Mouse (Mus musculus) liver, adult 2 months (tissue): ENCODE measurements around the gene Plcl2. TPM values are rescaled to one million over a fixed set of nuclear protein-coding genes. Genes with fewer than 3 reads are reported as not detected.

Experiments used
- DNase-seq: peaks from one replicate; pipeline ENCODE4 v3.0.0-alpha.2; 2011; ENCODE audit warnings: low read depth, low spot score; ENCODE audit errors: extremely low read depth
- H3K27ac ChIP-seq: fragments of 200-500 bp; replicated peaks from 2 replicates; pipeline ENCODE4 v1.5.1; 2012; ENCODE audit warnings: low read depth, mild to moderate bottlenecking, control low read depth, inconsistent platforms, low read length; ENCODE audit not compliant: insufficient read depth
- H3K27me3 ChIP-seq: fragments of 200-500 bp; 2 replicates; pipeline ENCODE4 v1.6.1; 2012; ENCODE audit warnings: mild to moderate bottlenecking, moderate library complexity, low read length, inconsistent platforms; ENCODE audit not compliant: control insufficient read depth, insufficient read depth
- H3K36me3 ChIP-seq: fragments of 200-500 bp; 2 replicates; pipeline ENCODE4 v1.6.1; 2012; ENCODE audit warnings: low read length, inconsistent platforms; ENCODE audit not compliant: control insufficient read depth, insufficient read depth
- H3K4me1 ChIP-seq: fragments of 200-500 bp; 2 replicates; pipeline ENCODE4 v1.6.1; 2011; ENCODE audit warnings: low read length; ENCODE audit not compliant: control insufficient read depth, insufficient read depth
- H3K4me3 ChIP-seq: fragments of 200-500 bp; 2 replicates; pipeline ENCODE4 v1.5.1; 2011; ENCODE audit warnings: low read depth, mild to moderate bottlenecking, control low read depth, low read length, moderate library complexity; ENCODE audit not compliant: insufficient read depth
- H3K79me2 ChIP-seq: fragments of 200-500 bp; 2 replicates; pipeline ENCODE4 v1.6.1; 2012; ENCODE audit warnings: inconsistent platforms, mild to moderate bottlenecking, low read length, moderate library complexity; ENCODE audit not compliant: control insufficient read depth, insufficient read depth
- H3K9ac ChIP-seq: fragments of 200-500 bp; 2 replicates; pipeline ENCODE4 v1.6.1; 2012; ENCODE audit warnings: low read depth, mild to moderate bottlenecking, control low read depth, inconsistent platforms, low read length
- CTCF ChIP-seq: fragments of 200-500 bp; IDR thresholded peaks from 2 replicates; pipeline ENCODE4 v1.5.1; 2011; ENCODE audit warnings: low read depth, low read length, control low read depth
- POLR2A ChIP-seq: fragments of 200-500 bp; IDR thresholded peaks from 2 replicates; pipeline ENCODE4 v1.6.1; 2011; ENCODE audit warnings: low read length, control low read depth; ENCODE audit not compliant: insufficient read depth; ENCODE audit errors: extremely low read depth
- WGBS: fragments of 180-500 bp; shearing (Covaris S2); methylation state at CpG from one replicate; pipeline ENCODE4 v1.1.7; 2018; 5-methylcytosine and 5-hydroxymethylcytosine counted together
- polyA plus RNA-seq: library from polyadenylated mRNA; depleted of rRNA; stranded (reverse); fragments of >200 nt; gene quantifications from 2 replicates; pipeline ENCODE4 v1.2.3, GENCODE M21; 2012
- total RNA-seq: library from RNA; depleted of rRNA; stranded (reverse); fragments of >200 nt; gene quantifications from 2 replicates; pipeline ENCODE4 v1.2.3, GENCODE M21; 2014

Plcl2 gene
- total and polyA plus RNA-seq, 2 experiments: 4.2 to 12.4 TPM

- H3K27ac ChIP-seq: no peak overlapping the region
- no peaks in the 10 kb centered on the region for H3K36me3 ChIP-seq
- H3K4me1 ChIP-seq: 0 out of 2 replicates have a peak, but pooled peaks cover 1% of the 10 kb centered on the region
- H3K79me2 ChIP-seq: no peaks in the 10 kb centered on the region
- WGBS: 76% methylated on average over 14 of the region's 14 CpGs
- TF ChIP-seq POLR2A (no peak), CTCF (no peak)
- H3K9ac ChIP-seq: no peak overlapping the region
- no peaks in the 10 kb centered on the region for H3K27me3 ChIP-seq
- peak; percentile 84 for DNase-seq
- no peak overlapping the region for H3K4me3 ChIP-seq
These were observed 141.5 kb downstream of the Plcl2 start for GRCm38 (mm10) chr17:50650535-50651223.

- no peak for TF ChIP-seq POLR2A
- no peak for TF ChIP-seq CTCF
- Histone ChIP-seq H3K4me1 (0 out of 2 replicates have a peak, but pooled peaks cover 1% of the 10 kb centered on the region), H3K79me2 (no peaks in the 10 kb centered on the region), H3K27me3 (no peaks in the 10 kb centered on the region), H3K36me3 (no peaks in the 10 kb centered on the region), H3K4me3 (no peak overlapping the region), H3K27ac (no peak overlapping the region), H3K9ac (no peak overlapping the region)
- no peak for DNase-seq
- 86% methylated on average over 5 of the region's 5 CpGs for WGBS
These were observed 145.7 kb downstream of the Plcl2 start for GRCm38 (mm10) chr17:50654741-50655415.

DNA sequence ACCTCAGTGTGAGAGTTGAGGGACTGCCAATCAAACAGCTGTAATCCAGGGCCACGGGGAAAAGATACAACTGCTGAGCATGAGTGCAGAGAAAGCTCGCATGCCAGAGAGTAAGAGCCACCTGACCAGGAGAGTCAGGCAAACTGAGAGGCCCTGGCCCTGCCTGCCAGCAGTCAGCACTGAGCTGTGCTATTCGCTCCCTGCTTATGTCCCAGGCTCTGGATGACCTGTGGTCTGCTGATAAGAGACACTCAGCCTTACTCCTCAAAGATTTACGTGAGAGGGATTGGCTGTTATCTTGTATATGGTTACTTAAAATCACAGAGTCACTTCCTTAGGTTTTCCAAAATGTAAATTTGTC is 146.2 kb downstream of the Plcl2 start:
- H3K36me3 ChIP-seq: no peaks in the 10 kb centered on the region; the same call in 1 of the 2 replicates
- 0 out of 2 replicates have a peak, but pooled peaks cover under 1% of the 10 kb centered on the region for H3K4me1 ChIP-seq
- no peaks in the 10 kb centered on the region for H3K27me3 ChIP-seq
- no peak for DNase-seq
- H3K27ac ChIP-seq: no peak overlapping the region
- 78% methylated on average over 4 of the region's 4 CpGs for WGBS
- H3K9ac ChIP-seq: no peak overlapping the region
- no peaks in the 10 kb centered on the region for H3K79me2 ChIP-seq
- TF ChIP-seq CTCF (no peak), POLR2A (no peak)
- H3K4me3 ChIP-seq: no peak overlapping the region

- TF ChIP-seq CTCF: no peak
- no peak for TF ChIP-seq POLR2A
- Histone ChIP-seq H3K9ac (no peak overlapping the region), H3K27me3 (no peaks in the 10 kb centered on the region), H3K79me2 (no peaks in the 10 kb centered on the region), H3K4me3 (no peak overlapping the region), H3K4me1 (no peaks in the 10 kb centered on the region), H3K27ac (no peak overlapping the region), H3K36me3 (no peaks in the 10 kb centered on the region; the same call in 1 of the 2 replicates)
- DNase-seq: no peak
These were observed 148.1 kb downstream of the Plcl2 start for GRCm38 (mm10) chr17:50657321-50657720.

DNA sequence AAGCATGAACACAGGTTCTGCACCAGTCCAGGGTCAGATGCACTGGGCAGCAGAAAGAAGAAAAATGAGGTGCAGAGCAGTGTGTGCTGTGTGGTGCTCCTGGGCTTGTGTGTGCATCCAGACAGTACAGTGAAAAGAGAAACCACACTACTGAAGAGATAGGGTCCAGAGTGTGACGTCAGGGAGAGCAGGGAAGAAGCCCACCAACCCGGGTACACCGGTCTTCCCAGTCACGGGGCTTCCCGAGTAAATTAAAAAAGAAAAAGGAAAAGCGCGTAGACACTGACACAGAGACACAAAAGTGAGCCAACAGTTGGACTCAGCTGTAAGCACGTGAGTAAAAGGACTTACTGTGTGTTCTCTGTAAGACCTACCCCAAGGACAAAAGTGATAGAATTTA is 149.7 kb downstream of the Plcl2 start:
- Histone ChIP-seq H3K79me2 (no peaks in the 10 kb centered on the region), H3K27ac (no peak overlapping the region), H3K4me1 (no peaks in the 10 kb centered on the region), H3K36me3 (no peaks in the 10 kb centered on the region; the same call in 1 of the 2 replicates), H3K4me3 (no peak overlapping the region), H3K27me3 (no peaks in the 10 kb centered on the region), H3K9ac (no peak overlapping the region)
- TF ChIP-seq POLR2A (no peak), CTCF (no peak)
- 97% methylated on average over 8 of the region's 8 CpGs for WGBS
- no peak for DNase-seq

- Histone ChIP-seq H3K4me1 (no peaks in the 10 kb centered on the region), H3K27ac (no peak overlapping the region), H3K9ac (no peak overlapping the region), H3K79me2 (no peaks in the 10 kb centered on the region), H3K4me3 (no peak overlapping the region), H3K36me3 (no peaks in the 10 kb centered on the region; the same call in 1 of the 2 replicates), H3K27me3 (no peaks in the 10 kb centered on the region)
- 94% methylated on average over 9 of the region's 9 CpGs for WGBS
- no peak for DNase-seq
- TF ChIP-seq POLR2A (no peak), CTCF (no peak)
These were observed 158.4 kb downstream of the Plcl2 start for GRCm38 (mm10) chr17:50667596-50667995.
